Mouse (Mus musculus): ENCODE results near the gene Ppia. TPM values are rescaled to one million over a fixed set of nuclear protein-coding genes. Genes with fewer than 3 reads are reported as not detected.

Ppia gene
- polyA plus RNA-seq, 1 experiment from 2014 or later, result 5,620 TPM

Small RNAs within 50 kb of the gene (microRNA-seq; reads per million reads assigned to microRNA genes)
- 0.99 reads per million for gene Mir7651

Other genes starting within 250 kb of the Ppia start
- 0.30 and 0.33 TPM in 2 replicates for gene A730071L15Rik, start 215.4 kb upstream of the Ppia start, polyA plus RNA-seq (2015; fragmentation: Nextera tagmentation; extraction: Ambion mirVana)
- 36.0 and 37.0 TPM in 2 replicates for gene Nudcd3, start 215.0 kb upstream of the Ppia start, polyA plus RNA-seq (2015; fragmentation: Nextera tagmentation; extraction: Ambion mirVana)
- 0.06 TPM in 1 of 2 replicates, not detected in the other for gene Npc1l1, start 185.3 kb upstream of the Ppia start, polyA plus RNA-seq (2015; fragmentation: Nextera tagmentation; extraction: Ambion mirVana)
- gene Ddx56, start 147.7 kb upstream of the Ppia start, polyA plus RNA-seq (2015; fragmentation: Nextera tagmentation; extraction: Ambion mirVana), result 79.0 and 80.8 TPM in 2 replicates
- gene Tmed4, start 140.6 kb upstream of the Ppia start, polyA plus RNA-seq (2015; fragmentation: Nextera tagmentation; extraction: Ambion mirVana), result 99.9 and 104 TPM in 2 replicates
- gene Ogdh, start 123.8 kb upstream of the Ppia start, polyA plus RNA-seq (2015; fragmentation: Nextera tagmentation; extraction: Ambion mirVana), result 113 and 114 TPM in 2 replicates
- gene Zmiz2, start 26.4 kb upstream of the Ppia start, polyA plus RNA-seq (2015; fragmentation: Nextera tagmentation; extraction: Ambion mirVana), result 9.3 and 10.9 TPM in 2 replicates
- 581 and 621 TPM in 2 replicates for gene H2afv, start 29.0 kb downstream of the Ppia start, polyA plus RNA-seq (2015; fragmentation: Nextera tagmentation; extraction: Ambion mirVana)
- gene Purb, start 60.5 kb downstream of the Ppia start, polyA plus RNA-seq (2015; fragmentation: Nextera tagmentation; extraction: Ambion mirVana), result 31.2 and 32.6 TPM in 2 replicates
- gene Myo1g, start 105.5 kb downstream of the Ppia start, polyA plus RNA-seq (2015; fragmentation: Nextera tagmentation; extraction: Ambion mirVana), result 3.8 and 5.0 TPM in 2 replicates
- 79.1 and 79.3 TPM in 2 replicates for gene Ccm2, start 131.4 kb downstream of the Ppia start, polyA plus RNA-seq (2015; fragmentation: Nextera tagmentation; extraction: Ambion mirVana)
- gene Nacad, start 190.6 kb downstream of the Ppia start, polyA plus RNA-seq (2015; fragmentation: Nextera tagmentation; extraction: Ambion mirVana), result 1.6 TPM in 2 replicates
- 31.5 and 34.8 TPM in 2 replicates for gene Tbrg4, start 210.6 kb downstream of the Ppia start, polyA plus RNA-seq (2015; fragmentation: Nextera tagmentation; extraction: Ambion mirVana)
- not detected in 2 replicates for gene Wap, start 223.2 kb downstream of the Ppia start, polyA plus RNA-seq (2015; fragmentation: Nextera tagmentation; extraction: Ambion mirVana)
- gene Ramp3, start 243.1 kb downstream of the Ppia start, polyA plus RNA-seq (2015; fragmentation: Nextera tagmentation; extraction: Ambion mirVana), result 0.93 and 1.8 TPM in 2 replicates

All from lung, embryonic 16.5 days (tissue).